Mouse (Mus musculus) C2C12 (cell line): ENCODE results near the gene Rnase12. TPM values are rescaled to one million over a fixed set of nuclear protein-coding genes. Genes with fewer than 3 reads are reported as not detected.

Experiments
- H3K27me3 ChIP-seq: one replicate; pipeline ENCODE4 v1.6.1; 2011; ENCODE audit not compliant: control insufficient read depth, insufficient read depth, insufficient read length
- H3K36me3 ChIP-seq: one replicate; pipeline ENCODE4 v1.6.1; 2011; ENCODE audit not compliant: control insufficient read depth, insufficient read depth
- H3K4me3 ChIP-seq: one replicate; pipeline ENCODE4 v1.5.1; 2011; ENCODE audit warnings: mild to moderate bottlenecking, control low read depth; ENCODE audit not compliant: poor library complexity, insufficient read depth, severe bottlenecking
- H3K79me2 ChIP-seq: one replicate; pipeline ENCODE4 v1.6.1; 2011; ENCODE audit not compliant: control insufficient read depth, insufficient read depth
- H3K79me3 ChIP-seq: one replicate; pipeline ENCODE4 v1.6.1; 2011; ENCODE audit warnings: low read depth, control low read depth
- H3ac ChIP-seq: one replicate; pipeline ENCODE3; 2011; ENCODE audit warnings: low read depth; ENCODE audit not compliant: control insufficient read depth, insufficient read length
- CEBPB ChIP-seq: IDR thresholded peaks from one replicate; pipeline ENCODE4 v1.6.1; 2011; ENCODE audit warnings: low read depth, mild to moderate bottlenecking, control low read depth, moderate library complexity
- CTCF ChIP-seq: IDR thresholded peaks from one replicate; pipeline ENCODE4 v1.5.1; 2011; ENCODE audit not compliant: control insufficient read depth, insufficient read depth, insufficient read length
- FOSL1 ChIP-seq: IDR thresholded peaks from one replicate; pipeline ENCODE4 v1.8.0; 2011; ENCODE audit warnings: mild to moderate bottlenecking, low read length; ENCODE audit not compliant: poor library complexity, insufficient read depth, severe bottlenecking
- MAX ChIP-seq: IDR thresholded peaks from one replicate; pipeline ENCODE4 v1.6.1; 2011; ENCODE audit warnings: mild to moderate bottlenecking, control low read depth
- MYOD1 ChIP-seq: IDR thresholded peaks from one replicate; pipeline ENCODE4 v1.6.1; 2011; ENCODE audit warnings: low read depth; ENCODE audit not compliant: control insufficient read depth, insufficient read length
- MYOG ChIP-seq: IDR thresholded peaks from one replicate; pipeline ENCODE4 v1.6.1; 2011; ENCODE audit not compliant: control insufficient read depth, insufficient read length; ENCODE audit errors: extremely low read depth
- USF1 ChIP-seq: IDR thresholded peaks from one replicate; pipeline ENCODE4 v1.6.1; 2011; ENCODE audit warnings: low read depth, mild to moderate bottlenecking, control low read depth, moderate library complexity
- polyA plus RNA-seq: library from polyadenylated mRNA; unstranded; fragments of >200 nt; fragmentation: generic; extraction: Trizol; gene quantifications from one replicate; pipeline ENCODE4 v1.2.1, GENCODE M21; 2012; ENCODE audit warnings: missing spikeins

Rnase12 gene
- polyA plus RNA-seq, 1 experiment = not detected

GRCm38 (mm10) chr14:51090921-51091900 lies 33.8 kb upstream of the Rnase12 start, which contains the start of the genes Rnase4 and Ang:
Gene Rnase4 (plus strand): TSS chr14:51091077.
Gene Ang (plus strand): TSS chr14:51091150.
- Histone ChIP-seq H3ac (peak within 1 kb of the TSS; percentile 65), H3K79me3 (peaks cover 1% of the 10 kb centered on the region), H3K27me3 (no peaks in the 10 kb centered on the region), H3K4me3 (peak within 1 kb of the TSS; percentile 50), H3K79me2 (no peaks in the 10 kb centered on the region), H3K36me3 (no peaks in the 10 kb centered on the region)
- TF ChIP-seq CTCF (no peak), USF1 (no peak), MAX (no peak), FOSL1 (no peak), MYOD1 (no peak), MYOG (no peak), CEBPB (no peak)

GRCm38 (mm10) chr14:51090077-51090781 lies 32.8 kb upstream of the Rnase12 start:
- H3K79me2 ChIP-seq = no peaks in the 10 kb centered on the region
- peak overlapping the region; percentile 49 for H3ac ChIP-seq
- no peaks in the 10 kb centered on the region for H3K36me3 ChIP-seq
- no peaks in the 10 kb centered on the region for H3K27me3 ChIP-seq
- H3K79me3 ChIP-seq = peaks cover 1% of the 10 kb centered on the region
- peak overlapping the region; percentile 50 for H3K4me3 ChIP-seq
- TF ChIP-seq USF1 (no peak), CEBPB (no peak), FOSL1 (no peak), MYOD1 (no peak), MAX (no peak), MYOG (no peak), CTCF (no peak)

- Histone ChIP-seq H3K27me3 (no peaks in the 10 kb centered on the region), H3K79me2 (no peaks in the 10 kb centered on the region), H3K4me3 (peak overlapping the region; percentile 50), H3K79me3 (peaks cover 1% of the 10 kb centered on the region), H3ac (no peak overlapping the region), H3K36me3 (no peaks in the 10 kb centered on the region)
- no peak for TF ChIP-seq CEBPB
- TF ChIP-seq MYOG = no peak
- TF ChIP-seq MAX = no peak
- TF ChIP-seq USF1 = no peak
- TF ChIP-seq MYOD1 = no peak
- TF ChIP-seq CTCF = no peak
- TF ChIP-seq FOSL1 = no peak
Measured at GRCm38 (mm10) chr14:51089674-51090076, 32.2 kb upstream of the Rnase12 start.

- H3K79me3 ChIP-seq = peaks cover 1% of the 10 kb centered on the region
- TF ChIP-seq MAX = no peak
- TF ChIP-seq USF1 = no peak
- peak; percentile 2 for TF ChIP-seq CEBPB
- no peak for TF ChIP-seq FOSL1
- TF ChIP-seq MYOD1 = no peak
- peak overlapping the region; percentile 50 for H3K4me3 ChIP-seq
- H3ac ChIP-seq = peak overlapping the region; percentile 56
- H3K79me2 ChIP-seq = no peaks in the 10 kb centered on the region
- no peaks in the 10 kb centered on the region for H3K27me3 ChIP-seq
- H3K36me3 ChIP-seq = no peaks in the 10 kb centered on the region
Measured at GRCm38 (mm10) chr14:51088970-51089673, 31.7 kb upstream of the Rnase12 start.
